In the genomic region with DNA sequence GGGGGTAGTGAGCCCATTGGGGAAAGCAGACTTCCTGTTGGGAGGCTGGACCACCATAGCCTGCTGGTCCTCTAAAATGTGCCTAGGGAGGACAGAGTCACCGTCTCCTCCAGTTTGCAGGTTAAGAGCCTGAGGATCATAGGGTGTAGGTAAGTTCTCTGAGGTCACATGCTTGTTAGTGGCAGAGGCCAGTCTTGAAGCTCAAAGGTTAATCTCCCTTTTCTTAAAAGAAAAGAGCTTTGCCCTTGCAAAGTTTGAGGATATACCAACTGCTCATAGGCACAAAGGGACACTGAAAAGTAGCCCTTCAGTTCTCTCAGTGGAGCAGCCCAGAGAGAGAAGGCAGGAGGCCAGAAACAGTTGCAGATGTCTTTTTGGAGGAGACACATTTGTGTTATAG, we compare ENCODE assay signal across 21 mouse cellular contexts.
DNase-seq lines count a peak whose midpoint lies in the region; ATAC-seq and TF ChIP-seq lines count a peak whose summit lies in the region.
"Had no signal": no experiment of that assay in that cellular context is flagged by ENCODE, and none has a peak within 500 bp of the region (broad histone marks: within the 10 kb centered on the region; RNA-seq: fewer than 3 reads in every experiment).

No protein-coding gene starts in this region.

- peak; percentile 43 for DNase-seq in heart, adult 11 months
- no peak for DNase-seq in heart, postnatal 36 days
- peak; percentile 69 for DNase-seq in kidney, adult 2 months
- no peak for DNase-seq in kidney, postnatal 14 days
- DNase-seq in kidney, adult 9 months: peak; percentile 81
- no peak for DNase-seq in kidney, postnatal 4 days
- DNase-seq in neural tube, embryonic 10.5 days (ENCODE audit: extremely low spot score, low spot score): no peak
- DNase-seq: adrenal gland, adult 2 months; adrenal gland, adult 8-10 months; adrenal gland, postnatal 10 days; adrenal gland, postnatal 14 days; adrenal gland, postnatal 25 days; adrenal gland, postnatal 36 days; B cell, adult 2 months; cerebellum, adult 11 months; cerebellum, adult 11-12 months had no signal

- H3K27me3 ChIP-seq in kidney, adult 2 months (replicated peaks; ENCODE audit: control insufficient read depth, insufficient read depth, low read length): no peaks in the 10 kb centered on the region
- H3K27me3 ChIP-seq in neural tube, embryonic 13.5 days: no peaks in the 10 kb centered on the region
- H3K27me3 ChIP-seq: Patski had no signal

- intact Hi-C loops in heart, postnatal 36 days (cut with DNase I): no loop called here

- peaks cover 9% of the 10 kb centered on the region; the same call in 1 of the 2 replicates for H3K4me1 ChIP-seq in kidney, adult 2 months (ENCODE audit: control insufficient read depth, insufficient read depth, low read length)
- no peaks in the 10 kb centered on the region for H3K4me1 ChIP-seq in neural tube, embryonic 13.5 days (replicated peaks)

- no peak overlapping the region for H3K4me2 ChIP-seq in neural tube, embryonic 13.5 days

- H3K9me3 ChIP-seq in neural tube, embryonic 13.5 days: no peaks in the 10 kb centered on the region

- H3K4me3 ChIP-seq in kidney, adult 2 months (ENCODE audit: insufficient read depth, low read depth, low read length): no peak overlapping the region
- no peak overlapping the region for H3K4me3 ChIP-seq in neural tube, embryonic 13.5 days

- no peaks in the 10 kb centered on the region for H3K36me3 ChIP-seq in kidney, adult 2 months (ENCODE audit: control insufficient read depth, insufficient read depth, low read length)
- no peaks in the 10 kb centered on the region for H3K36me3 ChIP-seq in neural tube, embryonic 13.5 days
- H3K36me3 ChIP-seq: G1E had no signal

- H3K27ac ChIP-seq in kidney, adult 2 months (ENCODE audit: insufficient read depth, low read depth, low read length): peak overlapping the region; percentile 13
- H3K27ac ChIP-seq in neural tube, embryonic 13.5 days (replicated peaks): peak overlapping the region; percentile 7; the same call in 1 of the 2 replicates

- no peak for ATAC-seq in neural tube, embryonic 13.5 days (ENCODE audit: low read depth)
- ATAC-seq: activated CD4-positive, CD25-positive, alpha-beta regulatory T cell, adult 4 months; CD4-positive, CD25-positive, alpha-beta regulatory T cell, adult 4 months; Patski had no signal

- no peak for TF ChIP-seq POLR2A in kidney, adult 2 months (IDR thresholded peaks at IDR 0.05; ENCODE audit: low read depth, low read length)

- 68% methylated on average over 1 of the region's 1 CpGs for WGBS in kidney, adult 2 months
- 88% methylated on average over 1 of the region's 1 CpGs for WGBS in neural tube, embryonic 13.5 days

- TF ChIP-seq CTCF in kidney, adult 2 months (conservative IDR thresholded peaks at IDR 0.05; ENCODE audit: insufficient read depth, insufficient read length, low read depth, low read length): no peak

- H3K9ac ChIP-seq in neural tube, embryonic 13.5 days: no peak overlapping the region

Comparison
In these comparisons a context has a peak if more than half of its experiments do, and no peak if none do; other contexts are left out.
1. DNase-seq: peak in heart, adult 11 months (single experiment), kidney, adult 2 months (single experiment) and kidney, adult 9 months (single experiment); none in heart, postnatal 36 days (0 of 2), kidney, postnatal 14 days (single experiment), kidney, postnatal 4 days (0 of 2) and neural tube, embryonic 10.5 days (single experiment).